Mouse (Mus musculus) olfactory bulb, adult 2 months (tissue): ENCODE data around the gene Scgb1b20. TPM values are rescaled to one million over a fixed set of nuclear protein-coding genes. Genes with fewer than 3 reads are reported as not detected.
"Not testable (repeated sequence)": the region's sequence is repeated elsewhere in the genome, so short reads cannot be mapped to it uniquely, and the experiment has no call there.

Experiments
- H3K27ac ChIP-seq: fragments of 200-500 bp; 2 replicates; pipeline ENCODE4 v1.5.1; 2012; ENCODE audit warnings: low read depth, low read length; ENCODE audit not compliant: insufficient read depth
- H3K4me1 ChIP-seq: fragments of 200-500 bp; 2 replicates; pipeline ENCODE4 v1.6.1; 2012; ENCODE audit warnings: low read length; ENCODE audit not compliant: control insufficient read depth, insufficient read depth
- H3K4me3 ChIP-seq: fragments of 200-500 bp; 2 replicates; pipeline ENCODE4 v1.5.1; 2012; ENCODE audit warnings: mild to moderate bottlenecking, low read depth, low read length, moderate library complexity; ENCODE audit not compliant: insufficient read depth
- CTCF ChIP-seq: fragments of 200-500 bp; IDR thresholded peaks from 2 replicates; pipeline ENCODE4 v1.5.1; 2012; ENCODE audit warnings: low read depth, mild to moderate bottlenecking, low read length, moderate library complexity; ENCODE audit not compliant: insufficient read depth
- POLR2A ChIP-seq: fragments of 200-500 bp; IDR thresholded peaks from 2 replicates; pipeline ENCODE4 v1.6.1; 2012; ENCODE audit warnings: mild to moderate bottlenecking, low read depth, low read length, moderate library complexity; ENCODE audit not compliant: insufficient read depth
- WGBS: fragments of 180-500 bp; shearing (Covaris S2); methylation state at CpG from one replicate; pipeline ENCODE4 v1.1.7; 2018; 5-methylcytosine and 5-hydroxymethylcytosine counted together
- polyA plus RNA-seq: library from polyadenylated mRNA; stranded (reverse); fragments of >200 nt; gene quantifications from 2 replicates; pipeline ENCODE4 v1.2.4, GENCODE M21; 2012; ENCODE audit warnings: low replicate concordance; ENCODE audit not compliant: missing spikeins, insufficient read depth, insufficient read length

The Scgb1b20 gene
- not detected in 2 replicates for polyA plus RNA-seq

DNA sequence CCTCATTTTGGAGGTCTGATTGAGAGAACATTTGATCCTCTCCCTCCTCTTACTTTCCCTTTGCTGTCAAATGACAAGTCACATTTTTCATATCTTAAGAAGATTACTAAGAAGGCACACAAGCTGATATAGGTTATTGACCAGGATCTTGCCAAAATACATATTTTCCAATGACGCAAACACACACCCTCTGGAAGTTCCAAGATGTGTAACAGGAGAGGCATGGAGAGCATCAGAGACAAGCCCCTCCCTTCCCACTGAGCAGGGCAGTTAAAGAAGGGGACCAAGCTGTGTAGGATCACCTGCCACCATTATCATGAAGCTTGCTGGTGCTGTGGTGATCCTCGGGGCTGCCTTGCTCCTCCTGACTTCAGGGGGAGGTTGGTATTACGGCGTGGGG, at the start of gene Scgb1b20:
Gene Scgb1b20, plus strand, starts transcription at position 301 of the 400 bp plus-strand sequence.
- not testable (repeated sequence) for H3K27ac ChIP-seq, H3K4me3 ChIP-seq, H3K4me1 ChIP-seq
- WGBS = 82% methylated on average over 4 of the region's 4 CpGs

DNA sequence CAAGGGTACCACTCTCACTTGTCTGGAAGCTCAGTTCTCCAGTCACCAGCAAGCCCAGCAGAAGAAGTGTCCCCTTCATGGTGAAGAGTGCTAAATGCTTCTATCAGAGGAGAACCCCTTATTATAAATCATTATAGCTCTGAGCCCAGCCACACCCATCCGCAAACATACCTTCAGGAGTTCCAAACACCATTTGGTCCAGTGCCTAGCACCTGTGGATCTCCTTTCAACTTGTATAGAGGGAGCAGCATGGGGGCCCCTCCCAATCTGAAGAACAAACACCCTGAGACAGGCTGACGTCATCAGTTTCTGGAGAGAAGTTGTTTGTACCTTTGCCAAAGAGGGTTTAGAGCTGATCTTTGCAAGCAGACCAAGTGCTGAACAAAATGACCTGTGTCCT, 6.8 kb upstream of the Scgb1b20 start, which contains the start of gene Scgb2b20:
Gene Scgb2b20, minus strand, starts transcription at position 101 of the 400 bp plus-strand sequence.
- not testable (repeated sequence) for H3K4me3 ChIP-seq, H3K27ac ChIP-seq, H3K4me1 ChIP-seq
- 75% methylated on average over 2 of the region's 2 CpGs for WGBS

DNA sequence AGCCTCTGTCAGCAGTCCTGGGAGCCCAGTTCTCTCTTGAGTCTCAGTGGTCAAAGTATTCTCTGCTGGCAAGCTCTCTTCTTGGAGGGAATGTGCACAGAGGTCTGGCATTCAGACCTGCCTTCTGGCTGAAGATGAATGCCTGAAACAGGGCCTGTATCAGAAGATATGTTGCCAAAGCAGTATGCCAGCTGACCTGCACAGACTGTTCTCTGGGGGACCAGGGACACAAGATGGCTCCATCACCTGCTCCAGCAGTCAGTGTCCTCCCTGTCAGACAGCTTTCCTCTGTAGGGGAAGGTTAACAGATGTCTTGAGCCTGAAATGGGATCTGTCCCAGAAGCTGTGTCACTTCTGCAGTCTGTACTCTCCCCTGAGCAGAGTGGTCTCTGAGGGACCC, 26.7 kb downstream of the Scgb1b20 start:
- H3K27ac ChIP-seq, H3K4me1 ChIP-seq, H3K4me3 ChIP-seq: not testable (repeated sequence)

DNA sequence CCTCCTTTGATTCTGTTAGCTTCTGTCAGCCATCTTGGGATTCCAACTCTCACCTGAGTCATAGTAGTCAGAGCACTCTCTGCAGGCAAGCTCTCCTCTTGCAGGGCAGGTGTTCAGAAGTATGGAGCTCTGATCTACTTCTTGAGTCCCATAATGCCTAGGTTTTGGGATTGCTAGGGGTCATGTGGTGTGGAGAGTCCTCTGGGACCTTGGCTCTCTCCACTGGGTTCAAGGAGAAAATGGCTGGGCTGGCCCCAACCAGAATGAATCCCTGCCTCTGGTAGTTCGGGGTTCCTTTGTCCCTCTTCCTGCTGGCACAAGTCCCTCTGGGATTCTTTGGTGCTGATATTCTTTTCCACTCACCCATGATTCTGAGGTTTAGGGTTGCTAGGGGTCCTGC, 28.6 kb downstream of the Scgb1b20 start:
- Histone ChIP-seq H3K27ac (no peak overlapping the region), H3K4me3 (no peak overlapping the region), H3K4me1 (no peaks in the 10 kb centered on the region)
- WGBS = 84% methylated on average over 1 of the region's 1 CpGs
- no peak for TF ChIP-seq POLR2A
- TF ChIP-seq CTCF = no peak

DNA sequence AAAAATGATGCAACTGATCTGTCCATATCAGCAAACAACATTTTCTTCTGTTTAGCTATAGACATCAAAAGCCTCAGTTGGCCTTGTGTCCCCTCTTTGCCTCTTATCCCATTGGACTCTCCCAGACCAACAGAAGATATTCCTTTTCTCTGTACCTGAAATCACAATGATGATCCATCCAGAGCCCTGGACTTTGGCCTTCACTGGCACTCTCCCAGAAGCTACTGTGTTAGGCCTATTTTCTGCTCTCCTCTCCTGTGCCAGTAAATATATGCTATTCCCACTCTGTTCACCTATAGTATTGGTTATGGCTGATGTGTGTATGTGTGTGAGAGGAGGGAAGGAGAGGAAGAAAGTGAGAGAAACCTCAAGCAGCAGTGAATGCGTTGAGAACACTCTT, 36.6 kb downstream of the Scgb1b20 start:
- not testable (repeated sequence) for H3K4me1 ChIP-seq, H3K27ac ChIP-seq, H3K4me3 ChIP-seq
- 37% methylated on average over 1 of the region's 1 CpGs for WGBS

Other genes with a start within 250 kb of the Scgb1b20 start
- not detected in 2 replicates for gene Scgb2b18, start 199.4 kb upstream of the Scgb1b20 start, polyA plus RNA-seq
- gene Scgb1b18, start 187.7 kb upstream of the Scgb1b20 start, polyA plus RNA-seq = not detected in 2 replicates
- not detected in 2 replicates for gene Scgb2b19, start 92.9 kb upstream of the Scgb1b20 start, polyA plus RNA-seq
- not detected in 2 replicates for gene Scgb1b19, start 85.9 kb upstream of the Scgb1b20 start, polyA plus RNA-seq
- gene Scgb2b20, start 6.9 kb upstream of the Scgb1b20 start, polyA plus RNA-seq = not detected in 2 replicates
- not detected in 2 replicates for gene Scgb2b21, start 147.2 kb downstream of the Scgb1b20 start, polyA plus RNA-seq